Mouse (Mus musculus) hindbrain, embryonic 16.5 days (tissue): ENCODE results near the gene Bad. TPM values are rescaled to one million over a fixed set of nuclear protein-coding genes. Genes with fewer than 3 reads are reported as not detected.
"Not testable (repeated sequence)": the region's sequence is repeated elsewhere in the genome, so short reads cannot be mapped to it uniquely, and the experiment has no call there.

Experiments
- ATAC-seq: fragments of 200-750 bp; cut with Nextera tagmentation; 2 replicates; pipeline ENCODE4 v1.8.0; 2017; ENCODE audit warnings: moderate TSS enrichment, moderate library complexity
- H3K27ac ChIP-seq: fragments of 300-500 bp; sonication (generic); 2 replicates; pipeline ENCODE4 v1.5.1; 2014; ENCODE audit warnings: low read depth, mild to moderate bottlenecking, control low read depth, low read length, moderate library complexity
- H3K27me3 ChIP-seq: fragments of 300-500 bp; sonication (generic); replicated peaks from 2 replicates; pipeline ENCODE4 v1.6.1; 2014; ENCODE audit warnings: low read length; ENCODE audit not compliant: control insufficient read depth, insufficient read depth
- H3K36me3 ChIP-seq: fragments of 300-500 bp; sonication (generic); 2 replicates; pipeline ENCODE4 v1.6.1; 2014; ENCODE audit warnings: mild to moderate bottlenecking, low read length, moderate library complexity, mixed read lengths; ENCODE audit not compliant: control insufficient read depth, insufficient read depth
- H3K4me1 ChIP-seq: fragments of 300-500 bp; sonication (generic); 2 replicates; pipeline ENCODE4 v1.6.1; 2014; ENCODE audit warnings: low read depth, low read length; ENCODE audit not compliant: control insufficient read depth, insufficient read depth
- H3K4me2 ChIP-seq: fragments of 300-500 bp; sonication (generic); 2 replicates; pipeline ENCODE4 v1.6.1; 2014; ENCODE audit warnings: mild to moderate bottlenecking, low read length, control low read depth, moderate library complexity
- H3K4me3 ChIP-seq: fragments of 300-500 bp; sonication (generic); 2 replicates; pipeline ENCODE4 v1.5.1; 2014; ENCODE audit warnings: mild to moderate bottlenecking, low read length, control low read depth, moderate library complexity
- H3K9ac ChIP-seq: fragments of 300-500 bp; sonication (generic); 2 replicates; pipeline ENCODE4 v1.6.1; 2014; ENCODE audit warnings: low read depth, mild to moderate bottlenecking, control low read depth, low read length, moderate library complexity
- H3K9me3 ChIP-seq: fragments of 300-500 bp; sonication (generic); 2 replicates; pipeline ENCODE4 v1.6.1; 2014; ENCODE audit warnings: mild to moderate bottlenecking, low read length, moderate library complexity; ENCODE audit not compliant: control insufficient read depth
- WGBS: fragments of 180-500 bp; shearing (Covaris S2); extraction: QIAGEN DNeasy Blood & Tissue Kit; methylation state at CpG from one replicate; pipeline ENCODE4 v1.1.7; 2014; 5-methylcytosine and 5-hydroxymethylcytosine counted together
- polyA plus RNA-seq: library from polyadenylated mRNA; unstranded; fragments of >200 nt; fragmentation: Nextera tagmentation; extraction: Ambion mirVana; gene quantifications from 2 replicates; pipeline ENCODE4 v1.2.1, GENCODE M21; 2015

Bad gene
- 96.0 and 109 TPM in 2 replicates for polyA plus RNA-seq

DNA sequence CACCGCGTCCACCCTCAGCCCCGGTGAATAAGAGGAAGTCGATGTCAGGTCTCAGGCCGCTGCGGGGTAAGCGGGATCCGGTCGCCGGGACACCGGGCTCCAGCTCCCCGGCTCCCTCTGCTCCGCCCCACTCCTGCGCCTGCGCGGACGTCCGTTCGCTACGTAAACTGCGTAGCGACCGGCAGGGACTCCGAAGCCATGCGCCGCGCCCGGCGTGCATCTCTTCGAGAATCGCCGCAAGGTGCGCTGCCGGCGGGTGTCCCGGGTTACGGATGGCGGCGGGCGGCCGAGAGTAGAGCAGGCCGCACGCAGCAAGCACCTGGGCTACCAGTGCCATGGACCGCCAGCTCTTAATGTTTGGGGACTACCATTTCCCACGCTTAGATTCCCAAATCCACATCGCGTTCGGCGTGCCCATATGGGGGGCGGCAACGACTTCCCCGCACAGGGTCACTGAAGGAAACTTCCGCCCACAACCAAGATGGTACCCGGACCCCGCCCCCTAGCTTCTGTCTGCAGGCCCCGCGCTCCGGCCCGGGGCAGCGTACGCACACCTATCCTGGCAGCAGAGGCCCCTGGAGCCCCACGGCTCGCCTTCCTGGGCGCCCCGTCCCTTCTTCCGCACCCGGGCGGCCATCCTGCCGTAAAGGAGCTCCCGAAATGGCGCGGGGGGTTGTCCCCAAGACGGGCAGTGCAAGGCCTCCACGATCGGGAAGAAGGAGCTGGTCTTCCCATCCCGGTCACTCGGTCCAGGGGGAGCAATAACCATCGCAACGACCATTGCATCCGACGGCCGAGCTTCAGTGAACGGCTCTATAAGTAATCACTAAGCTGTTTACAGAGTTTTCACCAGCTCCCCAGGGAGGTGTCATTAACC is at the start of gene Bad:
Gene Bad, plus strand, starts transcription at position 490 of the 877 bp plus-strand sequence.
- WGBS = under 1% methylated on average over 82 of the region's 83 CpGs
- Histone ChIP-seq H3K4me2 (peak within 1 kb of the TSS; percentile 76), H3K36me3 (no peaks in the 10 kb centered on the region), H3K4me1 (peaks cover 35% of the 10 kb centered on the region), H3K27ac (peak within 1 kb of the TSS; percentile 97), H3K27me3 (peaks cover 3% of the 10 kb centered on the region; the same call in 1 of the 2 replicates), H3K9me3 (no peaks in the 10 kb centered on the region), H3K9ac (peak within 1 kb of the TSS; percentile 95), H3K4me3 (peak within 1 kb of the TSS; percentile 86)
- ATAC-seq = peak; percentile 83

- WGBS = 68% methylated on average over 4 of the region's 4 CpGs
- Histone ChIP-seq H3K36me3 (no peaks in the 10 kb centered on the region), H3K4me2 (no peak overlapping the region), H3K9me3 (no peaks in the 10 kb centered on the region), H3K27ac (no peak overlapping the region), H3K4me3 (no peak overlapping the region), H3K27me3 (no peaks in the 10 kb centered on the region), H3K9ac (no peak overlapping the region), H3K4me1 (no peaks in the 10 kb centered on the region)
- no peak for ATAC-seq
Measured at GRCm38 (mm10) chr19:6892512-6892911, 49.1 kb upstream of the Bad start.

- no peak overlapping the region for H3K4me2 ChIP-seq
- 94% methylated on average over 14 of the region's 14 CpGs for WGBS
- H3K4me3 ChIP-seq = no peak overlapping the region
- no peaks in the 10 kb centered on the region for H3K36me3 ChIP-seq
- no peaks in the 10 kb centered on the region for H3K4me1 ChIP-seq
- ATAC-seq = no peak
- H3K27me3 ChIP-seq = no peaks in the 10 kb centered on the region
- no peak overlapping the region for H3K9ac ChIP-seq
- H3K27ac ChIP-seq = no peak overlapping the region
- H3K9me3 ChIP-seq = no peaks in the 10 kb centered on the region
Measured at GRCm38 (mm10) chr19:6893731-6894451, 47.8 kb upstream of the Bad start.

DNA sequence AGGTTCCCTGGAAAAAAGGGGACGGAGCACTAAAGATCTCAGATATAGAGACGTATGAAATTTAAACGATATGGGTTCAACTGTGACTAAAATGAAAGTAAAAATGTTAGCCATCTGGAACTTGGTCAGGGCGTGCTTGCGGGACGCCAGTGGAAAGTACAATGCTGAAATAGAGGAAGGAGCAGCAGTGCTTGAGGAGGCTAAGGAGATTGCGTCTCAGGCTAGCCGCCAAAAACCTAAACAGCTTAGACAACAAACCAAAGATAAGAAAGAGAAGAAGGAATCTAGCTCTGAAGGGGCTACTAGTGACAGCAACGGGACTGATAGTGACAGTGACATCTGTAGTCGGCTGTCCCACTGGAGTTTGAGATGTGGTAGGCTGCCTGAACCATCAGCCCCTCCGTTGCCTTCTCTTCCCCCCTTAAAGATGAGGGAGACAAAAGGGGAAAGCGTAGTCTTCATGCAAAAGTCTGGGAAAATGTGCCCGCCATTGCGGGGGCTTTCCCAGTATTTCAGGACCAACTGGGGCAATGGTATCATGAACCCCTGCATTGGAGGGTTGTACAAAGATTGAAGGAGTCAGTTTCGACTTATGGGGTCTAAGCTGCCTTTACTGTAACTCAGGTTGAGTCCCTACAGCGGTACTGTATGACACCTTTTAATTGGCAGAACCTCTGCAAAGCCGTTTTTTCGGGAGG is 45.9 kb upstream of the Bad start:
- not testable (repeated sequence) for H3K27ac ChIP-seq, H3K4me2 ChIP-seq, ATAC-seq, H3K4me1 ChIP-seq, H3K9me3 ChIP-seq, H3K36me3 ChIP-seq, H3K27me3 ChIP-seq, H3K9ac ChIP-seq, H3K4me3 ChIP-seq
- WGBS = 94% methylated on average over 18 of the region's 18 CpGs

GRCm38 (mm10) chr19:6899641-6900040 is 42.0 kb upstream of the Bad start:
- Histone ChIP-seq H3K9me3 (no peaks in the 10 kb centered on the region), H3K27me3 (no peaks in the 10 kb centered on the region), H3K36me3 (no peaks in the 10 kb centered on the region), H3K4me3 (no peak overlapping the region), H3K27ac (no peak overlapping the region), H3K4me2 (no peak overlapping the region), H3K4me1 (no peaks in the 10 kb centered on the region), H3K9ac (no peak overlapping the region)
- WGBS = 86% methylated on average over 4 of the region's 4 CpGs
- ATAC-seq = no peak

GRCm38 (mm10) chr19:6903031-6903430 is 38.6 kb upstream of the Bad start:
- no peak overlapping the region for H3K27ac ChIP-seq
- no peak overlapping the region for H3K4me3 ChIP-seq
- no peaks in the 10 kb centered on the region for H3K9me3 ChIP-seq
- H3K4me1 ChIP-seq = peaks cover 10% of the 10 kb centered on the region
- no peak overlapping the region for H3K4me2 ChIP-seq
- no peak overlapping the region for H3K9ac ChIP-seq
- H3K27me3 ChIP-seq = no peaks in the 10 kb centered on the region
- H3K36me3 ChIP-seq = peaks cover 19% of the 10 kb centered on the region
- 97% methylated on average over 1 of the region's 1 CpGs for WGBS
- no peak for ATAC-seq

DNA sequence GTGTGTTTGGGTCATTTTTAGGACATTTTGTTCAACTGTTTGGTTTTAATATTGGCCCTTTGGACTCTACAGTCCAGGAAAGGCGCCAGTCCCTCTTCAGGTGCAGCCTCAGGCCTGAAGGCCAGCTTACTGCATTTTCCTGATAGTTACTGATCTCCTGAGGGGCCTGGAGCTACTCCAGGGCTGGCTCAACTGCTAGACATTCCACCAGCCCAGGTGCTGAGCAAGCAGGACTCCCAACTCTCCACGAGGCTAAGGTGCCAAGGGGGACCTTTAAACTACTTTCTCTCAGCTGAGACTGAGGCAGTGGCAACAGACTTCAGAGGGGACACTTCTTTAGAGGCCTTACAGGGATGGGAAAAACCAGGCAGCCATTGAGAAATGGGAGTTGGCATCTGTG is 36.8 kb upstream of the Bad start:
- no peaks in the 10 kb centered on the region for H3K9me3 ChIP-seq
- peaks cover 20% of the 10 kb centered on the region for H3K4me1 ChIP-seq
- H3K9ac ChIP-seq = no peak overlapping the region
- peaks cover 19% of the 10 kb centered on the region for H3K36me3 ChIP-seq
- H3K27me3 ChIP-seq = no peaks in the 10 kb centered on the region
- no peak for ATAC-seq
- no peak overlapping the region for H3K27ac ChIP-seq
- no peak overlapping the region for H3K4me3 ChIP-seq
- 85% methylated on average over 2 of the region's 2 CpGs for WGBS
- H3K4me2 ChIP-seq = no peak overlapping the region

DNA sequence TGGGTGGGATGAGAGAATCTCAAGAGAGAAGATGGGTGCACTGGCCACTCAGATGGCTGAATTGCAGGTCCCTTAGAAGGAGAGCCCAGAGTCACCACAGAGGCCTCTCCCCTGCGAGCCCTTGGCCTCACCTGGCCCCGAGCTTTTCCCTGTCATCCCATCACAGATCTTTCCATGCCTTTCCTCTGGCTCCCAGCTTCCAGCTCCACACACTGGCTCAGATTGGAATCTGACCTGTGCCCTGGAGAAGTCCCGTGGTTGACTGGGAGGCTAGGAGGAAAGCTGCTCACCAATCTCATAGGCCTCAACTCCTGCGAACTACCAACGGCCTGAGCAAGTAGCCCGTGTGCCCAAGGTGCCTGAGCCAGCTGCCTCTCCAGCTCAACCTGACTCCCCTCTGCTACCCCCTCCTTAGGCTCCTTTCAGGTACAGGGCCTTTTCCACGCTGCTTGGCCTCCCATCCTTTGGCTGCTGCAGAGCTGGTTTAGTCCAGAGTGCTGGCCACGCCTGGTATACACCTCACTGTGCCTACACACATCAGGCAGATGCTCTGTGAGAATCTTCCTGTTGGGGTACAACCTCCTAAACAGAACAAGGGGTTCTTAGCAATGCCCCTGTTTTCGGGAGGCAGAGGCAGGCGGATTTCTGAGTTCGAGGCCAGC is 36.0 kb upstream of the Bad start:
- WGBS = 93% methylated on average over 11 of the region's 11 CpGs
- H3K27me3 ChIP-seq = no peaks in the 10 kb centered on the region
- H3K4me3 ChIP-seq = no peak overlapping the region
- no peak overlapping the region for H3K9ac ChIP-seq
- no peak overlapping the region for H3K4me2 ChIP-seq
- no peak overlapping the region for H3K27ac ChIP-seq
- peaks cover 19% of the 10 kb centered on the region for H3K36me3 ChIP-seq
- H3K4me1 ChIP-seq = peaks cover 20% of the 10 kb centered on the region
- no peaks in the 10 kb centered on the region for H3K9me3 ChIP-seq
- no peak for ATAC-seq
